Mouse (Mus musculus) CD8-positive naive resting alpha-beta T cell, adult 2 months (primary cell): Measurements from ENCODE around the gene Flywch1.

Experiments used
- DNase-seq, 2 experiments: peaks; one replicate each; pipeline ENCODE4 v3.0.0; 2022; ENCODE audit warnings: low read depth in 2 of 2, low spot score in 2 of 2

Gene Flywch1

DNA sequence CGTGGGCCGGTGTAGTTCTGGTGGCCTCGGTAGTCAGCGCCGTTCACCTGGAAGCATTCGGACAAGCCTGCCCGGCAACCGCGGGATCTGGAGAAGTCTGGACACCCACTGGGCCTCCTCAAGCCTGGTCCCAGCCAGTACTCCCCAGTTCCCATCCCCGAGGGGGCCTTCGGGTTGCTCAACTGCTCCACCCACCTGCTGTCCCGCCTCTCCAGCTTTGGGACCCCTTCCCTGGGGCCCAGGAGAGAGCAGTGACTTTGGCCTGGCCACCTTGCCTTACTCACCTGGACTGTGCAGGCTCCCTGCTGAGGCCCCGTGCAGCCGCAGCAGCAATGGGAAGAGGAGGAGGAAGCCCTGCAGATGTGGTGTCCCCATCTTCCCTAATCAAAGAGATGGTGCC is 26.8 kb downstream of the Flywch1 start:
- no peak for DNase-seq

GRCm38 (mm10) chr17:23744076-23744475 is 27.3 kb downstream of the Flywch1 start:
- DNase-seq, result no peak

GRCm38 (mm10) chr17:23742941-23743340 is 28.5 kb downstream of the Flywch1 start:
- no peak for DNase-seq

GRCm38 (mm10) chr17:23742210-23742793 is 29.1 kb downstream of the Flywch1 start:
- peak; percentile 35 to 50 for DNase-seq

DNA sequence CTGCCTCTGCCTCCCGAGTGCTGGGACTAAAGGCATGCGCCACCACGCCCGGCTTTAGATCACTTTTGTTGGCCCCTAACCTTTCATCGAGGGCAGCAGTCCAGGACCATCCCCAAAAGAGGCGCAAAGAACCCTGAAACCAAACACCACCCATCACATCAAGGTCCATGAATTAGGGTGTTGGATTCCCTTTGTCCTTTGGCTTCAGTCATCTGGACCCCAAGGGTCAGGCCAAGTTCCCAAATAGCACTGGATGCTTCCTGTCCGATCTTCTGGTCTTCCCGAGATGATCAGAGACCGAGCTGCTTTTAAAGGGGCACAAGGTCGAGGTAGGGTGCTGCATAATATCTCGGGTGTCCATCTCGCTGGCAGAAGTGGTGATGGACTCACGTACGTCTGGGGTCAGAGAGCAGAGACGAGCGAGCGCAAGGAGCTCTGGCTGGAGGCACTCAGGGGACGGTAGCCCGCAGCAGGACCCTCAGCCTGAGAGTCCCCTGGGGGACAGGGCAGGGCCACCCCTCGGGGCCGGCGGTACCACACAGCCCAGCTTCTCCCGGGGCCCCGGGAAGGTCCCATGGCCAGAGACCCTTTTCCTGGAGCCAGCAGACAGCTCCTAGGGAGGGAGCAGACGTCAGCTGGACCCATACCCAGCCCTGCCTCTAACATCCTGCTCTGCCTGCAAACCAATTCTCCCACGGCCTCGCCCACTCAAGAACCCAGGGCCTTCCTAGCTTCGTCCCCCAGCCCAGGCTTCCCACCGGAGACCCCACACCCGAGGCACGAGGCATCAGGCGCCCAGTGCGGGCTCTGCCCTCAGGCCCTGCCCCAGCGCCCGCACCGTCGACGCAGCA is 29.8 kb downstream of the Flywch1 start:
- no peak for DNase-seq

DNA sequence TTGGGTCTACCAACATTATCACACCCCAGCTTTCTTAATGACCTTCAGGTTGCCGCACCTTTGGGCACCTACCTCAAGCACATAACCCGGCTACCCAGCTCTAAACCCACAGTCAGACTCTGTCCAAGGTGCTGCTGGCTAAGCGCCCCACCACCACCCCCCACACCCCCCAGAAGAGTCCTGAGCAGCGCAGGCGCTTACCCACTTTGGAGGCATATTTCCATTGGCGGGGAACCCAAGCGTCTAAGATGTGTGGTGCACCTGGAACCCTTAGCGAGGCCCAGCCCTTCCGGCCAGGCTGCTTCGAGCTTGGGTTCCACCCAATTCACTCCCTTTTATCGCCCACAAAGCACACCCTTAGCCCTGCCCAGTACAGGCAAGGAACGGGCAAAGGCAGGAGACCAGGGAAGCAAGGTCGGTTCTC is 30.8 kb downstream of the Flywch1 start, which contains the start of gene Paqr4:
Gene Paqr4, minus strand, starts transcription at position 270 of the 424 bp plus-strand sequence.
- no peak for DNase-seq

- DNase-seq, result peak; percentile 57 to 69
These were observed 31.2 kb downstream of the Flywch1 start for GRCm38 (mm10) chr17:23740136-23740584.

DNA sequence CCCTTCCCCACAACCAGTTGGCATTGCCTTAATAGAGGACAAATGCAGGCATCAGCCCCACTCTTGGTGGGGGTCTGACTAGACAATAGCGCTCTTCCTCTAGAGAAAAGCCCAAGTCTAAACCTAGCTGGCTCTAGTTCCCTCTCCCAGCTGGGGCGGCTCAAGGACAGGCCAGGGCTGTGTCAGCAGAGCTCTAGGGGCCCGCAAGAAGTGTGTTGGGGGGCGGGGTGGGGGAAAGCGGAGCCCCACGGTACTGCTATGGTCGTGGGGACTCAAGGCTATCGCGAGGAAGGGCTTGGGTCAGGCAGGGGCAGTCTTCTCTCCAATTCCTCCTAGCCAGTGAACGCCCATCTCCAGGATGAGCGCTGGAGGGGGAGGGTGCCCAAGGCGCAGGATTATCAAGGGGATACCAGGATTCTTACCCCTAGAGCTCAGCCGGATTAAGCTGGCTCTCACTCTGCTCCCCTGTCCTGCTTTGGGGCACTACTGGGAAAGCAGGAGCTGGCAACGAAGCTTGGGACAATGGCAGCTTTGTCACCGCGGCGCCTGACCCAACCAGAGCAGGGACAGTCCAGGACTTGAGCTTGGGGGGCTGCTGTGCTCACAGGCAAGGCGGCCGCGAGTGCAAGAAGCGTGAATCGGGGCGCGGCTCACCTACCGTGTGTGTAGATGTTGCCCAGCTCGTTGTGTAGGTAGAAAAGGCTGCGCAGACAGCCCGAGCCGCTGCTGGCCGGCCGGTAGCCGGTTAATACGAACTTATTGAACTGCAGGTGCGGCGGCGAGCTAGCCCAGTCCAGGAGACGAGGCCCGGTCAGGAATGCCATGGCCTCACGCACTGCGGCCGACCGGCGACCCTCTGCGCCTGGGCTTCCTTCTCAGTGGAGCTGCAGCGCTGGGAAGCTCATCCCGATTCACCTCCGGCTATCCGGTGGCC is 31.9 kb downstream of the Flywch1 start:
- no peak for DNase-seq

- DNase-seq, result no peak
These were observed 32.6 kb downstream of the Flywch1 start for GRCm38 (mm10) chr17:23738836-23739201.

GRCm38 (mm10) chr17:23737493-23738445 is 33.6 kb downstream of the Flywch1 start:
- no peak for DNase-seq

- no peak for DNase-seq
These were observed 37.1 kb downstream of the Flywch1 start for GRCm38 (mm10) chr17:23734341-23734740.

GRCm38 (mm10) chr17:23730441-23730840 is 41.0 kb downstream of the Flywch1 start:
- no peak for DNase-seq

DNA sequence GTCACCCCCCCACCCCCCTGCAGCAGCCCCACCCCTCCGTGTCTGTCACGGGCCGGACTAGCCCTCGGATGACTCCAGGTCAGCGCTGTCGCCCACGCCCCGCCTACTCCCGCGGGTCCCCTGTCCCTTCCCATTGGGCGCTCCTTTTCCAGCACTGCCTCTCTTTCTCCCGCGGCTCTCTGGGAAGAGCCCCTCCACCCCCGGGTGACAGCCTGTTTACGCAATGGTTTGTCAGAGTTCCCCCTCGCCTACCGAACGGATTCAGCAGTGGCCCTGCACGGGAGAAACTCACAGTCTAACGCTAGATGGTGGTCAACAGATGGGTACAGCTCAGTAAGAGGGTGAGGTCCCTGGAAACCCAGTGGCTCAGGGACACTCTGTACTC is 44.7 kb downstream of the Flywch1 start:
- no peak for DNase-seq

DNA sequence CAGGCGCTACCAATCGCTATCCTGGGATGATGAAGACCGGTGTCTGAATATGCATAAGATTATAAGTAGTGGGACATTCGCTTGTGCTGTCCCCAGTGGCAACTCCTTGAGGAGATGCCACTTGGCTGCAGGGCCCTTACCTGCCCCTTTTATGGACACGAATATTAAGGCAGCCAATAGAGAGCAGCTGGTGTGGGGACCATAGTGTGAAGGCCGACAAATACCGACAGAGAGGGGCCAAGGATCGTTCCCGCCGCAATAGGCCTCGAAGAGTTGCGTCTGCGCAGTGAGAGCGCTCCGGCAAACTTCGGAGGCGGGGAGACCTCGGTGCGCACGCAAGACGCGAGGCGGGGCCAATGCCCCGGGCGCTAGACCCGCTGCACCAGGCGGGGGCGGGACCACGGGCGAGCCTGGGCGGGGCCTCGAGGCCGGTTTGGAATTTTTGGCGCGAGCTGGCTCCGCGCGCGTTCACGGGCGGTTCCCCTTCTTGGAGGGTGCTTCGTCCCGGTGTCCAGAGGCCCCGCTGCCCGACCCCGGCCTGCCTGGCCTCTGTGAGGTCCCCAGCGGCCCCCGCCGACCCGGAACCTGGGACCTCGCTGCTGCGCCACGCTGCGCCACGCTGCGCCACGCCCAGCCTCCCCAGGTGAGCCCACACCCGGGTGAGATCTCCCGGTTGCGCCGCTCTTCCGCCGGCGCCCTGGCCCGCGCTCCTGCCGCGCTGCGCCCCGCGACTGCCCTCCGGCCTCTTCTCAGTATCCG is 45.2 kb downstream of the Flywch1 start, which contains the start of gene Pkmyt1:
Gene Pkmyt1, plus strand, starts transcription at position 338 of the 759 bp plus-strand sequence.
- peak; percentile 89 to 95 for DNase-seq

GRCm38 (mm10) chr17:23725477-23725876 is 45.9 kb downstream of the Flywch1 start:
- no peak for DNase-seq

DNA sequence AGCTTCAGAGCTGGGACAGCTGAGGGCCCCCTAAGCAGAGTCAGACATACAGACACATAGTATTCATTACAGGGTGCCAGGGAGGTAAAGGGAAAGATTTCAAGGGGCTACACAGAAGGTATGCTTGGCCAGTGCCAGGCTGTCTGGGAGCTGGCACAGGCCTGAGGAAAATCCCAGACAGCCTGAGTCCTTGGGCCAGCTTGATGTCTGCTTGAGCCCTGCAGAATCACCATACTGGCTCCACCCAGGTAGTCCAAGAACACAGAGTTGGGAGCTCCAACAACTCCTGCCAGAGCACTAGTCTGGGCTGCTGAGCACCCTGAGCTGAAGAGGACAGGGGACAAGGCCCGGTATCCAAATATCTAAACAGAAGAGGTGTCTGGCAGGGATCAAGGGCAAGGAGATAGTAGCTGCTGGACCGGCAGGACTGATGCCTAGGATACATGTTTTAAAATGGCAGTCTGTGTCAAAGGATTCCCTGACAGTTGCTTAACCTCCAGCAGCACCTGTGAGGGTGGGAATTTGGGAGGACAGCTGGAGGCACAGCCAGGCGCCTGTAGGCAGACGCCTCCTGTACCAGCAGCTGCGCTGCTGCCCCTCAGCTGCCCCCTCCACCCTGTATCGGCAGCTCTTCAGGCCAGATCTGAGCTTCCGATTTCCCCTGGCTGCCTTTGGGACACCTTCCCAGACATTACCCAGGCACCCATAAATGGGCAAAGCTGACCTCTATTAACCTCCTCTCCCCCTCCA is 48.9 kb downstream of the Flywch1 start, which contains the start of gene 1520401A03Rik:
Gene 1520401A03Rik, minus strand, starts transcription at position 408 of the 750 bp plus-strand sequence.
- DNase-seq, result no peak

- no peak for DNase-seq
These were observed 49.5 kb downstream of the Flywch1 start for GRCm38 (mm10) chr17:23721886-23722285.

DNA sequence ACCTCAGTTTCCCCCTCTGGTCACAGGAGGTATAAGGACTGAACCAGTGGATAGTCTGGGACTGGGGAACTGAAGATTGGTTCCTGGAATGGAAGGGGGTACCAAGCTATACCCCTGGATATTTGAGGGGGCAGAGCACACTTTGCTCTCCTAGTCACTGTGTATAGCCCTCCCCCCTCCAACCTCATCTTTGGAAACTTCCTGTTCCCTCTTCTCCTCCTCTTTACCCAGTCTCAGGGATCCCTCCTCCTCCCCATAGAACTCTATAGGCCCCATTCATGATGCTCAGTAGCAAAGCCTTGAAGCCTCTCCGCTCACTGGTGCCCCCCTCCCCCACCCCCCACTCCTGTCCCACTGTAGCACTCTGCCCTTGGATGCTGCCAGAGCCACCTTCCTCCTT is 51.9 kb downstream of the Flywch1 start:
- no peak for DNase-seq

GRCm38 (mm10) chr17:23717003-23717402 is 54.4 kb downstream of the Flywch1 start:
- DNase-seq, result no peak
